Mouse (Mus musculus) G1E-ER4 (cell line): ENCODE data around the gene Rptor. TPM values are rescaled to one million over a fixed set of nuclear protein-coding genes. Genes with fewer than 3 reads are reported as not detected.

Source experiments
- GATA1 ChIP-seq: IDR thresholded peaks from one replicate; pipeline ENCODE4 v1.8.0; 2012; ENCODE audit warnings: low read length, inconsistent platforms
- polyA plus RNA-seq: library from polyadenylated mRNA; stranded (reverse); fragments of >175 nt; gene quantifications from 2 replicates; pipeline ENCODE4 v1.2.3, GENCODE M21; 2012

The Rptor gene
- polyA plus RNA-seq, 1 experiment = 69.4 TPM

- TF ChIP-seq GATA1 = no peak
These were observed 27.6 kb downstream of the Rptor start for GRCm38 (mm10) chr11:119630329-119630728.

- TF ChIP-seq GATA1 = no peak
These were observed 28.6 kb downstream of the Rptor start for GRCm38 (mm10) chr11:119631222-119631870.

- no peak for TF ChIP-seq GATA1
These were observed 33.7 kb downstream of the Rptor start for GRCm38 (mm10) chr11:119636371-119636883.

GRCm38 (mm10) chr11:119637519-119637918, 34.8 kb downstream of the Rptor start:
- TF ChIP-seq GATA1 = no peak

GRCm38 (mm10) chr11:119640491-119640890, 37.8 kb downstream of the Rptor start:
- no peak for TF ChIP-seq GATA1

- no peak for TF ChIP-seq GATA1
These were observed 39.2 kb downstream of the Rptor start for GRCm38 (mm10) chr11:119641831-119642381.

- TF ChIP-seq GATA1 = no peak
These were observed 40.6 kb downstream of the Rptor start for GRCm38 (mm10) chr11:119643347-119643746.

- TF ChIP-seq GATA1 = no peak
These were observed 41.4 kb downstream of the Rptor start for GRCm38 (mm10) chr11:119644140-119644539.

GRCm38 (mm10) chr11:119644612-119645379, 42.1 kb downstream of the Rptor start:
- no peak for TF ChIP-seq GATA1

GRCm38 (mm10) chr11:119650456-119650855, 47.8 kb downstream of the Rptor start:
- TF ChIP-seq GATA1 = no peak

GRCm38 (mm10) chr11:119653336-119653735, 50.6 kb downstream of the Rptor start:
- TF ChIP-seq GATA1 = no peak

- TF ChIP-seq GATA1 = no peak
These were observed 54.8 kb downstream of the Rptor start for GRCm38 (mm10) chr11:119657534-119657933.

- no peak for TF ChIP-seq GATA1
These were observed 56.6 kb downstream of the Rptor start for GRCm38 (mm10) chr11:119659296-119659695.

- TF ChIP-seq GATA1 = no peak
These were observed 61.2 kb downstream of the Rptor start for GRCm38 (mm10) chr11:119663876-119664275.

GRCm38 (mm10) chr11:119664678-119665307, 62.1 kb downstream of the Rptor start:
- no peak for TF ChIP-seq GATA1

GRCm38 (mm10) chr11:119665308-119665702, 62.6 kb downstream of the Rptor start:
- no peak for TF ChIP-seq GATA1
